Mouse (Mus musculus) left cerebral cortex, postnatal 4 days (tissue): ENCODE results near the gene Slc25a25. TPM values are rescaled to one million over a fixed set of nuclear protein-coding genes. Genes with fewer than 3 reads are reported as not detected.
A peak's percentile ranks its signal among the peaks of the same experiment; 100 is the strongest.
"Not testable (repeated sequence)": the region's sequence is repeated elsewhere in the genome, so short reads cannot be mapped to it uniquely, and the experiment has no call there.

Source experiments
- DNase-seq: peaks from one replicate; pipeline ENCODE4 v3.0.0-alpha.2; 2022
- intact Hi-C: fragments of 180-260 bp; cut with DNase I; formaldehyde crosslinking; loops from one replicate; pipeline ENCODE4 v1.15.1; 2025
- total RNA-seq, 2 experiments: library from RNA; stranded (reverse); gene quantifications; 2 replicates each; pipeline ENCODE4 v1.2.3; 2021

Slc25a25 gene
- 10 to 100 TPM; 47.9 to 50.8 TPM for total RNA-seq

DNA sequence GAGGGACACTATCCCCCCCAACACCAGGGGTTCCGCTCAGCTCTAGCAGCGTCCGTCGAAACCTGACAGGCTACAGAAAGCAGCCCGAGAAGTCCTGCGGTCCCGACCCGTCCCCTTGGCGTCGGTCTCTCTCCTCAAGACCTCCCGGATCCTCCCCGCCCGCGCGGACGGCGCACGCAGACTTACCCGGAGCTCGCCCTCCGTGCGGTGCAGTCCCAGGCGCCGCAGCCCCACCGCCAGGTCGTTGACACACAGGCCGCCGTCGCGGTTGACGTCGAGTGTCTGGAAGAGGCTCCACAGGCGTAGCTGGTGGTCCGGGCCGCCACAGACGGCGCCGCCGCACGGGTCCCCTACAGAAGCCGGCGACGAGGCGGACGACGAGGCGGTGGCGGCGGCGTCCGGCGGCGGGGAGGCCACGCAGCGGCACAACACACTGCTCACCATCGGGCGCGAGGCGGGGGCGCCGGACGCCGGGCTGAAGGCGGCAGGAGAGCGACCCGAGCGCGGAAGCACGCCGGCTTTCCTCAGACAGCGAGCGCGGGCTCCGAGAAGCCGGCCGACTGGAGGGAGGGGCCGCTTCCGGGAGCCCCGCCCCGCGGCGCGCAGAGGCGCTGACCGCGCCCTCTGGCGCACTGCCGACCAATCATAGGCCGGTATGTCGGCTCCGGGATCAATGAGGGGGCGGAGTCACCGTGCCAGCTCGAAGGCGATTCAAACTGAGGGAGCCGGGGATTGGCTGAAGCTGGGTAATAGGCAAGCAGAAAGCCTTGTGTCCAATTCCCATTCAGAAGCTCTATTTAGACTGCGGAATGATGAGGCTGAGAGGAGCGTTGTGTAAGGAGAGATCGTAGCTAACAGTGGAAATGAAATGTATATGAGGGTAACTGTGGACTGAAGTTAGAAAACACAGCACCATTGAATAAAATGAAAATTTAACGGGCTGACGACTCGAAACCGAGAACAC lies at the start of gene Slc25a25:
Gene Slc25a25, minus strand, starts transcription at position 565 of the 964 bp plus-strand sequence.
- intact Hi-C loops, result no loop called here
- peak; percentile 99 for DNase-seq

DNA sequence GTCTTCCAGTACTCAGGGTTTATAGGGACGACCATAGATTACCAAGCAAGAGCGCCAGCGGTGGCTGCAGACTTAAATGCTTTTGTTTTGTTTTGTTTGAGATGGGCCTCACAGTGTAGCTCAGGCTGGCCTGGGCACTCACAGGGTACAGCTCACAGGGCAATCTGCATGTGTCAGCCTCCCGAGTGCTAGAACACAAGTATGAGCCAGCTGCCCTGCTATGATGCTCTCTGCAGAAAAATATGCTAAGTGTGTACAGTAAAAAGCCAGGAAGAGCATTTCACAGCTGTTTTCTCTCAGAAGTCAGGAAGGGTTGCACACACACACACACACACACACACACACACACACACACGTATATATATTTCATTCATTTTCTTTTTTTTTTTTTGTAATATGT lies 49.2 kb upstream of the Slc25a25 start:
- intact Hi-C loops, result no loop called here
- DNase-seq, result no peak

DNA sequence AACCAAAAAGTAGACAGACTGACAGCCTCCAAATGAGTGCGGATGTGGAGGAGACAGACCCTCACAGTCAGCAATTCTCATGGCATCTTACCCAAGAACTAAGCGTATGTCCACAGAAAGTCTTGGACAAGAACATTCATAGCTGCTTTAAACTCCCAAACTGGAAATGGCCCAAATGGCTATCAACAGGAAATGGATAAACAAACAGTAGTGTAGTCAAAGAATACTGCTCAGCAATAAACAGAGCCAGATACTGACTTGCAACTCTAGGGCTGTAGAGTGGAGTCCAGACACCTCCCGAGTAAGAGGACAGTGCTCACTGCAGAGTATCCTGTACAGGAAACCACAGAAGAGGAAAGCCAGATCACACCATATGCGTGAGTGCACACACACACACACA lies 48.1 kb upstream of the Slc25a25 start:
- intact Hi-C loops, result no loop called here
- DNase-seq, result no peak

DNA sequence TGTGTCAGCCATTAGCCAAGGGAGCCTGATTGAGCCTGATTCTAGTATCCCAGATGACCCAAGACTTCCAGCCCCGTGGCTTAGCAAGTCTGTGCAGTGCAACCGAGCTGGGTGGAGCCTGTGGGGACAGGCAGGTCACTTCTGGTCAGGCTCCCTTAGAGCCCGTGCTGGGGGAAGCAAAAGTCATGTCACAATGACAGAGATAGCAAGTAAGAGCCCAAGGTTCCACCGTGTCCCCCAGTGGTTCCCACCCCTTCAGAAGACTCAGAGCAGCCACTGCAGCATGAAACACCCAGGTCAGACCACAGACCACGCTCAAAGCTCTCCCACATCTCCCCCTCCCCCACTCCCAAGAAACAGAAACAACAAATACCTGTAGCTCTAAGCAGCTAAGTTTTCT lies 44.9 kb upstream of the Slc25a25 start:
- intact Hi-C loops, result no loop called here
- no peak for DNase-seq

DNA sequence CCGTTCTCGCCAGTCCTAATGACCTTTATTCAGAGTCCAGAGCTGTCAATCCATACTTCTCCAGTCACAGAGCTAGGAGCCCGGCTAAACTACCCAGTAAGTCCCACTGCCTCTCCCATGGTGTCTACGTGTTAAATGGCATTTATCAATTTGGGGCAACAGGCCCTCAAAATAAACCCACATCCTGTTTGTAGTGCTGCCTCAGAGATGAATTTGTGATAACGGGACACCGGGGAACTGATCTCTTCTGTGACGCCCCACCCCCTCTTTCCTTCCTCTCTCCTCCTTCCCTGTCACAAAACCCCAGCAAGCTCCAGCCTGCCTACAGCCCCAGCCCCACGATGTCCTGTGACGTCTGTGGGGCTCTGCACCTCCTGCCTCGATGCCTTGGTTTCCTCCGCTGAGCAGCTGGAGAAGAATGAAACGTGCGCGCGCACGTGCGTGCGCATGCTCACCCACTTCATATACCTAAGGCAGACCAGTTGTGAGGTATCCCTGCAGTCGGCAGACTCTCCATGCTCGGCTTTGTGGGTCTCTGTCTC lies 44.0 kb upstream of the Slc25a25 start:
- DNase-seq, result no peak
- intact Hi-C loops, result no loop called here

DNA sequence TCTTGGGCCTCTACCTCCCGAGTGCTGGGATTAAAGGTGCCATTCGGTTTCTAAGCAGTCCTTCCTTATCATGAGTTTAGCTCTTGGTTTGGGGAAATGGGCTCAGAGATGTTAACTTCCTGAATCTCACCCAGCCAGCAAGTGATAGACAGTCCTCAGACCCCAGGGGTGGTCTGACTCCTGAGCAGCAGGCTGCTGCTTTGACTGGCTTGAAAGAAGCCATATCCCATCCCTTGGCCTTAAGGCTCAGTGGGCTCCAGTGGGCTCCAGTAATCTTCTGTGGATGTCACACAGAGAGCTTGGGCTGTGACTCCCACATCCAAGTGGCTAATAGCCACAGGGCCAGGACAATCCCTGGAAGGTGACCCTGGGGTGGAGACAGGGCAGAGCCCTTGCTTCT lies 43.3 kb upstream of the Slc25a25 start:
- no peak for DNase-seq
- intact Hi-C loops, result no loop called here

DNA sequence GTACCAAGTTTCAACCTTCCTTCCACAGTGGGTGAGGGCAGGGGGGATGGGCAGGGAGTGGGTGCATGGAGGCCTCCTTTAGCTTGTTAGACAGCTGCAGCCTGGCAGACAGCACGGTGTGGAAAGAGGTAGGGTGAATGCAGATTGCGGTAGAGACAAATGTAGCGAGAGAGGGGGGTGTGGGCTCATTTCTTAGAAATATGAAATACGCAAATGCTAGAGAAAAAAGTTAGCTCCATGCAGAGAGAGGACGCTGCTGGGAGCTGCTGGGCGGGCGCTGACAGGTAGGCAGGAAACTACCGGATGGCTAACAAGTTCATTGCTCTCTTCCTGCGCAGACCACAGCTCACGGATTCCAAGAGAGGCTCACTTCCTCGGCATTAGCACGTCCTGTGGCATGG lies 42.1 kb upstream of the Slc25a25 start:
- DNase-seq, result no peak
- intact Hi-C loops, result no loop called here

DNA sequence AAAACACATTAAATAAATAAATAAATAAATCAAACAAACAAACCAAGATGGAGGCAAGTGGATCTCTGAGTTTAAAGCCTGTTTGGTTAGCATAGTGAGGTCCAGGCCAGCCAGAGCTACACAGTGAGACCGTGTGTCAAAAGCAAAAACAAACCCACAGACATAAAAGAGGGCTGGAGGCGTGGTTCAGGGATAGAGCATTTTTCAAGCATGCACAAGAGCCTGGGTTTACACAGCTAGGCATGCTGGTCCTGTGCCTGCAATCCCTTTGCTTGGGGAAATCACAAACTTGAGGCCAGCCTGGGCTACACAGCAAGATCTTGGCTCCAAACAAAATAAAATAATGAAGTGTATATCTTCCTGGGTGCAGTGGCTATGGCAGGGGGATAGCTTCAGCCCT lies 41.4 kb upstream of the Slc25a25 start:
- intact Hi-C loops, result no loop called here
- no peak for DNase-seq

DNA sequence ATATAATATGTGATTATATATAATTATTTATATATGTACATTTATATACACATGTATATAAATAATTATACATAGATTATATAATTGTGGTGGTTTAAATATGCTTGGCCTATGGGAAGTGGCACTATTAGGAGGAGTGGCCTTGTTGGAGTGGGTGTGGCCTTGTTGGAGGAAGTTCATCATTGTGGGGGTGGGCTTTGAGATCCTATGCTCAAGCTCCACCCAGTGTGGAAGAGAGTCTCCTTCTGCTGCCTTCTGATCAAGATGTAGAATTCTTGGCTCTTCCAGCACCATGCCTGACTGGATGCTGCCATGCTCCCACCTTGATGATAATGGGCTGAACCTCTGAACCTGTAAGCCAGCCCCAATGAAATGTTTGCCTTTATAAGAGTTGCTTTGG lies 39.5 kb upstream of the Slc25a25 start:
- intact Hi-C loops, DNase-seq: not testable (repeated sequence)

DNA sequence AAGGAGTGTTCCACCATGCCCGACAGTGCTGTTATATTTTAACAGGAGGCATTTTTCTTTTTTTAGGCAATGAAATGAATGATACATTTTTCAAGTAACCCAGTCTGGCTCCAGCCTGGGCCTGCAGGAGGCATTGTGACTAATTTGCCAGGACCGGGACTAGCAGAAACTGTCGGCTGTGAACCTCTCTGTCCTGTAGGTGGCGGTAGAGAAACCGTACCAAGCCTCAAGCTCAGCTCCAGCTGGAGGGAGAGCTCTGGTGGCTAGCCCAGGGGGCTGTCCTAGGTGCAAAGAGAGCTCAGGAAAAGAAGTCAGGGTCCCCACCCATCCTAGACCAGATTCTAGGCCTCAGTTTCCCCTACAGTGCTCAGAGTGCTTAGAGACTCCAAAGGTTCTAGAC lies 37.4 kb upstream of the Slc25a25 start:
- peak; percentile 80 for DNase-seq
- intact Hi-C loops, result loop anchor here (5.0 kb wide), 1 partner anchor 79 kb away; no protein-coding TSS in a partner anchor

DNA sequence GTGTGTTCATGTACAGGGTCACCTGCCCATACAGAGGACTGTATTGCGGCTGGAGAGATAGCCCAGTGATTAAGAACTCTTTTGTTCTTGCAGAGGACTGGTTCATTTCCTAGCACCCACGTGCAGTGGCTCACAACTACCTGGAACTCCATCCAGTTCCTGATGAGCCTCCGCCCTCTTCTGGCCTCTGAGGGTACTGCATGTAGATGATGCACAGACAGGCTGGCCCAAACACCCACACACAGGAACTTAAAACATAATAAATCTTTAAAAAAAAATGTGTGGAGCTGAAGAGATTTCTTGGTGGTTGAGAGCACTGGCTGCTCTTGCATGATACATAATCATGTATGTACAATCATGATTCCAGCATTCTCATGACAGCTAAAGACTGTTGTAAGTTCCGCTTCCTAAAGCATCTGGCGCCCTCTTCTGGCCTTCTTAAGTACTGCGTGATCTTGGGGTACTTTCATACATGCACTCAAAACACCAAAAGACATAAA lies 35.9 kb upstream of the Slc25a25 start:
- intact Hi-C loops, result loop anchor here (2.0 to 5.0 kb wide), 2 partner anchors 80 to 86 kb away; no protein-coding TSS in a partner anchor
- DNase-seq, result peak; percentile 94

DNA sequence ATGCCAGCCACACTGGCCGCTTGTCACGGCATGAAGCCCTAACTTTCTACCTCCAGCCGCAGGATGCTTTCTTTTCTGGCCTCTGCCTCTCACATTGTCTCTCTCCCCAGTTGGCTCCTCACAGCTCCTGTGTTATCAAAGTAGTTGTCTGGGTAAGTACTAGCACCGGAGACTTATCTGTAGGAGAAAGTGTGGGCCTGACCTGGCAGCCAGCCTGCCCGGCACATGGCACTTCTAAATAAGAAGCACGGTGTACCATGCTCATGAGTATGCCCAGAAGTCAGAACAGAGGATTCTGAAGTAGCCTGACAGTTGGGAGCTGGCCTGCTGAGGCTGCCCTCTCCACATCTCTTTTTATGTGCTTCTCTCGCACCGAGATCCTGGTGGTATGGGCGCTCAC lies 34.9 kb upstream of the Slc25a25 start:
- intact Hi-C loops, result loop anchor here (2.0 to 5.0 kb wide), 2 partner anchors 81 to 85 kb away; no protein-coding TSS in a partner anchor
- no peak for DNase-seq

DNA sequence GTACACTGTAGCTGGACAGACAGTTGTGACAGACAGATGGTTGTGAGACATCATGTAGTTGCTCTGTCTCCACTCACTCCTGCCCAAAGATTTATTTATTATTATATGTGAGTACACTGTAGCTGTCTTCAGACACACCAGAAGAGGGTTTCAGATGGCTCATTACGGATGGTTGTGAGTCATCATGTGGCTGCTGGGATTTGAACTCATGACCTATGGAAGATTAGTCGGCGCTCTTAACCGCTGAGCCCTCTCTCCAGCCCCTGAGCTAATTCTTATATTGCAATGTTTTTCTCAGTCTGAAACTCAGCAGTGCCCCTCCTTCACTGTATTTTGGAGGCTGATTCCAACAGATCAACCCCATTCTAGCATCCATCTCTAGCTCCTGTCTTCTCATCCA lies 34.5 kb upstream of the Slc25a25 start:
- DNase-seq, result no peak
- intact Hi-C loops, result loop anchor here (2.0 to 5.0 kb wide), 2 partner anchors 82 to 85 kb away; no protein-coding TSS in a partner anchor

DNA sequence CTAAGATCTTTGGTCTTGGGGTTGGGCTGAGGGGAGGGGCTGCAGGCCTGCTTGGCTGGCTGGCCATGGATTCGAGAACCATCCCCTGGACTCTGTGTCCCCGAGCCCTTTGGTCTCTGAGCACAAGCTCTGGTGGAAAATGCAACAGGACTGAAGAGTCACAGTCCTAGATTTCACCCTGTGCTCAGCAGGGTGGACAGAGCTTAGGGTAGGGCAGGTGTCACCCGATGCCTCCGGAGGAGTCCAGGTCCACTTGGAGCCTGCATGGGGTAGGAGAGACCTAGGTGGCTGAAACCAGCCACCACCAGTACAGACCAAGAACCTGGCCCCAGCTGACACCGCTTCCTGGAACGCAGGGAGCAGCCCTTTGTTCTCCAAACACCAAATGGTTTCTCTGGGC lies 33.7 kb upstream of the Slc25a25 start:
- no peak for DNase-seq
- intact Hi-C loops, result loop anchor here (5.0 kb wide), 1 partner anchor 82 kb away; no protein-coding TSS in a partner anchor

DNA sequence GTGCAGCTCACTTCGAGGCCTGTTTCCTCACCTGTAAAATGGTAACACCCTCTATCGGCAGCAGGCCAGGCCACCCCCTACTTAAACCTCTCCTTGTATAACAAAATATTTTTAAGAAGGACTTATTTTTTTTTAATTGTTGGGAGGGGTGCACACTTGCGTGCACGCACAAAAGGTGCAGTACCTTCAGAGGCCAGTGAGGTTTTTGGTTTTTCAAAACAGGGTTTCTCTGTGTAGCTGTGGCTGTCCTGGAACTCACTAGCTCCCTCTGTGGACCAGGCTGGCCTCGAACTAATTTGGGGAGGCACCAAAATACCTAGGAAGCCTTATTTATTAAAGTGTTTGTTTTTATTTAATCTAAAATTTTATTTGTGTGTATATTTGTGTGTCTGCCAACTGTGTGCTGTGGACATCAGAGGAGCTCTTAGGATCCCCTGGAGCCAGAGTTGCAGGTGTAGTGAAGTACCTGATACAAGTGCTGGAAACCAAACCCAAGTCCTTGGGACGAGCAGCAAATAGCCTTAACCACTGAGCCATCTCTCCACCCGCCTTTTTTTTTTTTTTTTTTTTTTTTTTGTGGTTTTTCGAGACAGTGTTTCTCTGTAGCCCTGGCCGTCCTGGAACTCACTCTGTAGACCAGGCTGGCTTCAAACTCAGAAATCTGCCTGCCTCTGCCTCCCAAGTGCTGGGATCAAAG lies 32.1 kb upstream of the Slc25a25 start:
- no peak for DNase-seq
- intact Hi-C loops, result no loop called here

DNA sequence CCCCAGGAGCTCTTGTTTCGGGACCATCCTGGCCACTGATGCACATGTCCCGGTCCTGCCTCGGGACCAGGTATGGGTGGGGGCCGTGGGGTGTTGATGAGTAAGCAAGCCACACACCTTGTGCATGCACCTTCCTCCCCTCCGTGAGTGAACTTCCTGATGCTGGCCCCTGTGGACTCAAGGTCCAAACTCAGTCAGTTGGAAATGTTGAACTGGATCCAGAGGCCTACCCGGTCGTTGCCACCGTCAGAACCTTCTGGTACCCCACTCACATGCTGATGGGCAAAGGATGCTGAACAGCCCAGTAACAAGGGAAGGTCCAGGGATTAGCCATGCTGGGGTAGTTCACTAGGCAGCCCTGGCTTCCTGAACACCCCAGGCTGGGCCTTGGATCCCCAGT lies 31.1 kb upstream of the Slc25a25 start:
- no peak for DNase-seq
- intact Hi-C loops, result no loop called here

DNA sequence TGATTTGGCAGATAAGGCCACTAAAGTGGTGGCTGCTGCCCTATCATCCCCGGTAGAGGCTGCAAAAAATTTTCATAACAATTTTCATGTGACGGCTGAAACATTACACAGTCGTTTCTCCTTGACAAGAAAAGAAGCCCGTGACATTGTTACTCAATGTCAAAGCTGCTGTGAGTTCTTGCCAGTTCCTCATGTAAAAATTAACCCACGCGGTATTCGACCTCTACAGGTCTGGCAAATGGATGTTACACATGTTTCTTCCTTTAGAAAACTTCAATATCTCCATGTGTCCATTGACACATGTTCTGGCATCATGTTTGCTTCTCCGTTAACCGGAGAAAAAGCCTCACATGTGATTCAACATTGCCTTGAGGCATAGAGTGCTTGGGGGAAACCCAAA lies 24.1 kb upstream of the Slc25a25 start:
- DNase-seq, intact Hi-C loops: not testable (repeated sequence)

DNA sequence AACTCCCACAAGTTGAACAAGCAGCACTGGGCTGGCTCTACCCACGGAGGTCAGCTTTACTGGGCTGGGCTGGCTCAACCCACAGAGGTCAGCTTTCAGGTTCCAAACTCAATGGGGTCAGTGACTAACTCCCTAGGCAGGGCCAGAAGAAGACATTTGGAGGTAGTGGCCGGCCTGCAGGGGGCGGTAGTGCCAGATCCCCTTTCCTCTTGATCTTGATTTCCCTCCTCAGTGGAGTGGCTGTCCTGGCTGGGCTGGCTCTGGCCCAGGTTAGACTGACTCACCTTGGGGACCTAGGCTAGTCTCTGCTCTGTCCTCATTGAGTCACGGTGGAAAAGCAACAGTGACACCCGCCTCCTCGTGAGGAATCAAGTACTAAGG lies 20.4 kb upstream of the Slc25a25 start:
- no peak for DNase-seq
- intact Hi-C loops, result no loop called here

DNA sequence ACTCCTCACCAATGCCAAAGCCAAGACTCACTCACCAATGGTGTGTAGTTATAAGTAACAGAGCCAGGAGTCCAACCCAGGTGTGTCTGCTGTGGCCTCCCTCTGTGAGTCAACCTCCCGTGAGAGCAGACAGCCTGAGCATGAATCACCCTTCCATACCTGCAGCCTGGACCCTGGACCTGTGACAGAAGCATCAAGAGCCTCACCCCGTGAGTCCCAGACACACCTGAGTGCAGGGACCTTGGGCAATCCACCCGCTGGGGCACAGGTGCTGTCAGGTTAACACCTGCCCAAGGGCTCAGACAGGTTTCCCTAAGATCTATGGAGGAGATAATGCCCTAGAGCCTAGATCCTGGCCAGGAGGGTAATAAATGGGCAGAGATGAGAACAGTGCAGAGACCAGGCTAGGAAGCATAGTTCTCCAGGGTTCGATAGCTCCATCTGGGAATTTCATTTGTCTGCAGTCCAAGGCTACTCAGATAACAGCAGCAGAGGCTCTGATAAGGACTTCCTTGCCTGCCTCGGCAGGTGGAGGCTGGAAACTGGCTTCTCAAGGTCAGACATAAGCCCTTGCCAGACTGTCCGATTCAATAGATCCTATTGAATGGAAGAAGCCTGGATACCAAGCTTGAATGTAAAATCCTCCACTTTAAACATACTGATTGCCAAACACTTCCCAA lies 19.9 kb upstream of the Slc25a25 start:
- intact Hi-C loops, result no loop called here
- no peak for DNase-seq

DNA sequence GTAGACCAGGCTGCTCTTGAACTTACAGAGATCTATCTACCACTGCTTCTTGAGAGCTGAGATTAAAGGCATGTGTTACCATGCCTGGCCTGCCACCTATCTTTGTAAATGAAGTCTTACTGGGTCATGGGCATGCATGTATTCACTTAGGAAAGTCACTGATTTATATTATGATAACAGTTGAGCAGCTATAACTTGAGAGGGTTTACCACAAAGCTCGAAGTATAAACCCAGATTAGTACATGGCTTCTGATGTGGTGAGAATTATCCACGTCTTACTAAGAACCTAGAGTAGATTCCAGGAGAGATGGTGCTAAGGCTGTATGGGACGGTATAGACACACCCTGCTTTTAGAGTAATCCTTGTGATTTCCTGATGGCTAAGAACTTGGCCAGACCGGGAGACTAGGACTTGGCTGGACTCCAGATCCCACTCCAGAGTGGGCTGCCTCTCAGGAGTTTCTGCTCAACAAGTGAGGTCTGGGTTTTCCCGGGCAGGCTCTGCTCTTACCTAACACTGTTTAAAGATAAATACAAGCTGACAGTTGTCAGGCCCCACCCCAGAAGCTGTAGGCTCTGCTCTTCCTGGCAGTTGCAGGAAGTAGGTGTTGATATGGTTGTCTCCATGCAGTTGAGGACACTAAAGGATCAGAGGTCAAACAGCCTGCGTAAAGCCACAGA lies 13.1 kb upstream of the Slc25a25 start:
- intact Hi-C loops, result no loop called here
- DNase-seq, result no peak
